Mouse (Mus musculus) midbrain, postnatal 0 days (tissue): ENCODE data around the gene Sema6b. TPM values are rescaled to one million over a fixed set of nuclear protein-coding genes. Genes with fewer than 3 reads are reported as not detected.
"Not testable (repeated sequence)": the region's sequence is repeated elsewhere in the genome, so short reads cannot be mapped to it uniquely, and the experiment has no call there.

ENCODE experiments used
- ATAC-seq: fragments of 200-750 bp; cut with Nextera tagmentation; 2 replicates; pipeline ENCODE4 v1.8.0; 2017; ENCODE audit warnings: moderate number of reproducible peaks, mild to moderate bottlenecking, moderate TSS enrichment, moderate library complexity; ENCODE audit not compliant: low FRiP score
- DNase-seq: peaks from one replicate; pipeline ENCODE4 v3.0.0-alpha.2; 2015; ENCODE audit warnings: low spot score
- H3K27ac ChIP-seq: fragments of 300-500 bp; sonication (generic); 2 replicates; pipeline ENCODE4 v1.5.1; 2014; ENCODE audit warnings: low read depth, mild to moderate bottlenecking, low read length, mixed read lengths
- H3K27me3 ChIP-seq: fragments of 300-500 bp; sonication (generic); 2 replicates; pipeline ENCODE4 v1.6.1; 2014; ENCODE audit warnings: low read length, control low read depth, mixed read lengths; ENCODE audit not compliant: insufficient read depth
- H3K36me3 ChIP-seq: fragments of 300-500 bp; sonication (generic); 2 replicates; pipeline ENCODE4 v1.6.1; 2014; ENCODE audit warnings: low read length, control low read depth, mixed read lengths; ENCODE audit not compliant: insufficient read depth
- H3K4me1 ChIP-seq: fragments of 300-500 bp; sonication (generic); 2 replicates; pipeline ENCODE4 v1.6.1; 2014; ENCODE audit warnings: mild to moderate bottlenecking, control low read depth, antibody characterized with exemption, low read length, mixed read lengths; ENCODE audit not compliant: insufficient read depth
- H3K4me2 ChIP-seq: fragments of 300-500 bp; sonication (generic); 2 replicates; pipeline ENCODE4 v1.6.1; 2014; ENCODE audit warnings: low read depth, mild to moderate bottlenecking, low read length, mixed read lengths; ENCODE audit not compliant: poor library complexity, severe bottlenecking
- H3K4me3 ChIP-seq: fragments of 300-500 bp; sonication (generic); 2 replicates; pipeline ENCODE4 v1.5.1; 2014; ENCODE audit warnings: low read depth, mild to moderate bottlenecking, low read length, moderate library complexity
- H3K9ac ChIP-seq: fragments of 300-500 bp; sonication (generic); replicated peaks from 2 replicates; pipeline ENCODE4 v1.6.1; 2014; ENCODE audit warnings: mild to moderate bottlenecking, low read length, moderate library complexity, mixed read lengths; ENCODE audit not compliant: poor library complexity, severe bottlenecking
- H3K9me3 ChIP-seq: fragments of 300-500 bp; sonication (generic); 2 replicates; pipeline ENCODE4 v1.6.1; 2016; ENCODE audit warnings: low read length, control low read depth
- CTCF ChIP-seq: IDR thresholded peaks from 2 replicates; pipeline ENCODE4 v1.5.1; 2016; ENCODE audit warnings: antibody characterized with exemption, mild to moderate bottlenecking
- WGBS: fragments of 180-500 bp; shearing (Covaris S2); extraction: QIAGEN DNeasy Blood & Tissue Kit; methylation state at CpG from one replicate; pipeline ENCODE4 v1.1.7; 2014; 5-methylcytosine and 5-hydroxymethylcytosine counted together
- microRNA-seq: library from miRNA; unstranded; fragments of <30 nt; microRNA quantifications from one replicate; pipeline ENCODE4, GENCODE M21; 2016; ENCODE audit warnings: borderline number of aligned reads
- polyA plus RNA-seq: library from polyadenylated mRNA; unstranded; fragments of >200 nt; fragmentation: Nextera tagmentation; extraction: Ambion mirVana; gene quantifications from 2 replicates; pipeline ENCODE4 v1.2.1, GENCODE M21; 2015
- total RNA-seq: library from RNA; depleted of rRNA; stranded (reverse); fragments of >200 nt; gene quantifications from 2 replicates; pipeline ENCODE4 v1.2.3, GENCODE M21; 2014; rRNA removed

The Sema6b gene
- total and polyA plus RNA-seq, 2 experiments from 2014 or later, result 17.4 to 106 TPM

- H3K4me2 ChIP-seq, result peak within 1 kb of the TSS; percentile 98
- H3K27me3 ChIP-seq, result no peaks in the 10 kb centered on the region
- no peaks in the 10 kb centered on the region for H3K9me3 ChIP-seq
- DNase-seq (peak; percentile 100), ATAC-seq (peak; percentile 93)
- TF ChIP-seq CTCF, result no peak
- peak within 1 kb of the TSS; percentile 81 for H3K9ac ChIP-seq
- H3K36me3 ChIP-seq, result no peaks in the 10 kb centered on the region
- H3K4me1 ChIP-seq, result peaks cover 22% of the 10 kb centered on the region
- peak within 1 kb of the TSS; percentile 98 for H3K4me3 ChIP-seq
- H3K27ac ChIP-seq, result peak within 1 kb of the TSS; percentile 75
- under 1% methylated on average over 61 of the region's 61 CpGs for WGBS
Observed at GRCm38 (mm10) chr17:56078880-56079795, 61.0 kb downstream of the Sema6b start, which contains the start of gene Hdgfl2. Gene Hdgfl2 (plus strand): TSS chr17:56079634.

GRCm38 (mm10) chr17:56078361-56078760, 61.8 kb downstream of the Sema6b start:
- 66% methylated on average over 9 of the region's 9 CpGs for WGBS
- H3K9me3 ChIP-seq, H3K27me3 ChIP-seq, H3K36me3 ChIP-seq, H3K27ac ChIP-seq, H3K9ac ChIP-seq, DNase-seq, ATAC-seq: not testable (repeated sequence)
- Histone ChIP-seq H3K4me1 (peaks cover 26% of the 10 kb centered on the region), H3K4me2 (peak overlapping the region; percentile 26; the same call in 1 of the 2 replicates), H3K4me3 (peak overlapping the region; percentile 98; the same call in 1 of the 2 replicates)

GRCm38 (mm10) chr17:56077523-56077922, 62.6 kb downstream of the Sema6b start:
- no peaks in the 10 kb centered on the region for H3K9me3 ChIP-seq
- no peak overlapping the region for H3K9ac ChIP-seq
- DNase-seq (no peak), ATAC-seq (no peak)
- H3K4me2 ChIP-seq, result no peak overlapping the region
- H3K4me3 ChIP-seq, result no peak overlapping the region
- H3K27me3 ChIP-seq, result no peaks in the 10 kb centered on the region
- H3K4me1 ChIP-seq, result peaks cover 26% of the 10 kb centered on the region
- H3K36me3 ChIP-seq, result peaks cover 6% of the 10 kb centered on the region; the same call in 1 of the 2 replicates
- TF ChIP-seq CTCF, result no peak
- H3K27ac ChIP-seq, result no peak overlapping the region
- 92% methylated on average over 5 of the region's 5 CpGs for WGBS

- Histone ChIP-seq H3K9ac (peak within 1 kb of the TSS; percentile 94), H3K27ac (peak within 1 kb of the TSS; percentile 86), H3K36me3 (peaks cover 26% of the 10 kb centered on the region), H3K4me1 (peaks cover 10% of the 10 kb centered on the region; the same call in 1 of the 2 replicates), H3K4me2 (peak within 1 kb of the TSS; percentile 91), H3K9me3 (no peaks in the 10 kb centered on the region), H3K4me3 (peak within 1 kb of the TSS; percentile 79), H3K27me3 (no peaks in the 10 kb centered on the region)
- ATAC-seq (peak; percentile 68), DNase-seq (peak; percentile 98)
- TF ChIP-seq CTCF, result peak; percentile 71
- WGBS, result under 1% methylated on average over 34 of the region's 35 CpGs
Observed at GRCm38 (mm10) chr17:56074827-56075208, 65.3 kb downstream of the Sema6b start, which contains the start of gene Ubxn6. Gene Ubxn6 (minus strand): TSS chr17:56075028.

- Histone ChIP-seq H3K27ac (peak overlapping the region; percentile 86), H3K36me3 (peaks cover 32% of the 10 kb centered on the region), H3K4me1 (peaks cover 10% of the 10 kb centered on the region; the same call in 1 of the 2 replicates), H3K27me3 (no peaks in the 10 kb centered on the region), H3K9me3 (no peaks in the 10 kb centered on the region), H3K9ac (peak overlapping the region; percentile 94), H3K4me3 (peak overlapping the region; percentile 79), H3K4me2 (peak overlapping the region; percentile 91)
- ATAC-seq (no peak; the same call in 1 of the 2 replicates), DNase-seq (peak; percentile 70)
- TF ChIP-seq CTCF, result no peak
- WGBS, result 8% methylated on average over 21 of the region's 22 CpGs
Observed at GRCm38 (mm10) chr17:56074097-56074826, 65.9 kb downstream of the Sema6b start.

Small RNAs within 50 kb of the gene (microRNA-seq; reads per million reads assigned to microRNA genes)
- not detected for gene Gm44397

Other genes with a start within 250 kb of the Sema6b start
- gene Zfp959, start 248.2 kb downstream of the Sema6b start, total RNA-seq, result 7.0 and 9.6 TPM in 2 replicates
- 7.2 and 9.1 TPM in 2 replicates for gene Zfp959, start 248.2 kb downstream of the Sema6b start, polyA plus RNA-seq
- gene Zfp119b, start 190.8 kb downstream of the Sema6b start, total RNA-seq, result 2.8 and 3.5 TPM in 2 replicates
- 5.7 and 6.6 TPM in 2 replicates for gene Zfp119b, start 190.8 kb downstream of the Sema6b start, polyA plus RNA-seq
- 2.5 and 3.0 TPM in 2 replicates for gene Ebi3, start 187.7 kb downstream of the Sema6b start, total RNA-seq
- gene Ebi3, start 187.7 kb downstream of the Sema6b start, polyA plus RNA-seq, result 7.4 and 8.2 TPM in 2 replicates
- gene Yju2, start 181.2 kb downstream of the Sema6b start, total RNA-seq, result 9.8 and 10.1 TPM in 2 replicates
- 14.6 and 16.1 TPM in 2 replicates for gene Yju2, start 181.2 kb downstream of the Sema6b start, polyA plus RNA-seq
- gene Shd, start 169.9 kb downstream of the Sema6b start, total RNA-seq, result 227 and 253 TPM in 2 replicates
- 172 and 188 TPM in 2 replicates for gene Shd, start 169.9 kb downstream of the Sema6b start, polyA plus RNA-seq
- 122 and 129 TPM in 2 replicates for gene Fsd1, start 153.8 kb downstream of the Sema6b start, total RNA-seq
- gene Fsd1, start 153.8 kb downstream of the Sema6b start, polyA plus RNA-seq, result 188 and 225 TPM in 2 replicates
- 1.8 and 2.4 TPM in 2 replicates for gene Stap2, start 134.8 kb downstream of the Sema6b start, total RNA-seq
- gene Stap2, start 134.8 kb downstream of the Sema6b start, polyA plus RNA-seq, result 4.3 TPM in 2 replicates
- gene Mpnd, start 134.6 kb downstream of the Sema6b start, total RNA-seq, result 145 and 293 TPM in 2 replicates
- gene Mpnd, start 134.6 kb downstream of the Sema6b start, polyA plus RNA-seq, result 91.6 and 99.2 TPM in 2 replicates
- 64.1 and 71.4 TPM in 2 replicates for gene Sh3gl1, start 103.7 kb downstream of the Sema6b start, total RNA-seq
- 83.2 and 84.8 TPM in 2 replicates for gene Sh3gl1, start 103.7 kb downstream of the Sema6b start, polyA plus RNA-seq
- 2.7 and 3.1 TPM in 2 replicates for gene Chaf1a, start 99.9 kb downstream of the Sema6b start, total RNA-seq
- 2.4 and 2.8 TPM in 2 replicates for gene Chaf1a, start 99.9 kb downstream of the Sema6b start, polyA plus RNA-seq
- 76.9 and 123 TPM in 2 replicates for gene Ubxn6, start 65.3 kb downstream of the Sema6b start, total RNA-seq
- gene Ubxn6, start 65.3 kb downstream of the Sema6b start, polyA plus RNA-seq, result 84.8 and 89.9 TPM in 2 replicates
- gene Hdgfl2, start 60.7 kb downstream of the Sema6b start, total RNA-seq, result 59.6 and 72.1 TPM in 2 replicates
- gene Hdgfl2, start 60.7 kb downstream of the Sema6b start, polyA plus RNA-seq, result 120 and 123 TPM in 2 replicates
- 0.42 and 0.55 TPM in 2 replicates for gene Plin4, start 30.5 kb downstream of the Sema6b start, total RNA-seq
- gene Plin4, start 30.5 kb downstream of the Sema6b start, polyA plus RNA-seq, result 0.04 and 0.05 TPM in 2 replicates
- gene Plin5, start 22.7 kb downstream of the Sema6b start, total RNA-seq, result 4.3 and 4.5 TPM in 2 replicates
- gene Plin5, start 22.7 kb downstream of the Sema6b start, polyA plus RNA-seq, result 4.8 and 5.9 TPM in 2 replicates
- gene Lrg1, start 18.3 kb downstream of the Sema6b start, total RNA-seq, result 0.47 and 0.49 TPM in 2 replicates
- 0.43 and 0.66 TPM in 2 replicates for gene Lrg1, start 18.3 kb downstream of the Sema6b start, polyA plus RNA-seq
- gene Tnfaip8l1, start 22.1 kb upstream of the Sema6b start, total RNA-seq, result 15.1 and 17.9 TPM in 2 replicates
- 8.4 and 9.9 TPM in 2 replicates for gene Tnfaip8l1, start 22.1 kb upstream of the Sema6b start, polyA plus RNA-seq
- 41.7 and 49.3 TPM in 2 replicates for gene Mydgf, start 43.6 kb upstream of the Sema6b start, total RNA-seq
- 75.8 and 82.5 TPM in 2 replicates for gene Mydgf, start 43.6 kb upstream of the Sema6b start, polyA plus RNA-seq
- 24.6 and 29.7 TPM in 2 replicates for gene Dpp9, start 78.6 kb upstream of the Sema6b start, total RNA-seq
- 19.4 and 19.7 TPM in 2 replicates for gene Dpp9, start 78.6 kb upstream of the Sema6b start, polyA plus RNA-seq
- 43.2 and 45.3 TPM in 2 replicates for gene Fem1a, start 116.5 kb upstream of the Sema6b start, total RNA-seq
- gene Fem1a, start 116.5 kb upstream of the Sema6b start, polyA plus RNA-seq, result 13.8 and 14.2 TPM in 2 replicates
- gene Ticam1, start 136.4 kb upstream of the Sema6b start, total RNA-seq, result 3.1 and 3.7 TPM in 2 replicates
- 0.91 and 1.1 TPM in 2 replicates for gene Ticam1, start 136.4 kb upstream of the Sema6b start, polyA plus RNA-seq
- gene Plin3, start 152.5 kb upstream of the Sema6b start, total RNA-seq, result 8.1 and 12.4 TPM in 2 replicates
- 9.6 and 12.1 TPM in 2 replicates for gene Plin3, start 152.5 kb upstream of the Sema6b start, polyA plus RNA-seq
- not detected in 2 replicates for gene Arrdc5, start 159.9 kb upstream of the Sema6b start, total RNA-seq
- not detected in 2 replicates for gene Arrdc5, start 159.9 kb upstream of the Sema6b start, polyA plus RNA-seq
- gene Uhrf1, start 163.0 kb upstream of the Sema6b start, total RNA-seq, result 5.9 and 10.0 TPM in 2 replicates
- 4.7 and 4.9 TPM in 2 replicates for gene Uhrf1, start 163.0 kb upstream of the Sema6b start, polyA plus RNA-seq
- gene Kdm4b, start 185.7 kb upstream of the Sema6b start, total RNA-seq, result 123 and 140 TPM in 2 replicates
- gene Kdm4b, start 185.7 kb upstream of the Sema6b start, polyA plus RNA-seq, result 45.6 and 48.0 TPM in 2 replicates